Mouse (Mus musculus) left cerebral cortex, postnatal 14 days (tissue): Measurements from ENCODE around the gene Gm17655. TPM values are rescaled to one million over a fixed set of nuclear protein-coding genes. Genes with fewer than 3 reads are reported as not detected.
A peak's percentile ranks its signal among the peaks of the same experiment; 100 is the strongest.
"Not testable (repeated sequence)": the region's sequence is repeated elsewhere in the genome, so short reads cannot be mapped to it uniquely, and the experiment has no call there.

ENCODE experiments used
- DNase-seq, 2 experiments: peaks; one replicate each; pipeline ENCODE4 v3.0.0; 2021 to 2022; ENCODE audit warnings: low spot score in 2 of 2, mixed read lengths in 1 of 2
- intact Hi-C: fragments of 180-260 bp; cut with DNase I; formaldehyde crosslinking; loops from one replicate; pipeline ENCODE4 v1.15.1; 2025
- total RNA-seq, 2 experiments: library from RNA; stranded (reverse); gene quantifications; 2 replicates each; pipeline ENCODE4 v1.2.3; 2021

Gm17655 gene
- total RNA-seq, 2 experiments from 2014 or later, result 4.2 to 10.7 TPM

- DNase-seq, result no peak
- intact Hi-C loops, result loop anchor here (5.0 kb wide), 1 partner anchor 38 kb away; no protein-coding TSS in a partner anchor
Measured at GRCm38 (mm10) chr5:110094847-110095213, 22.5 kb upstream of the Gm17655 start.

GRCm38 (mm10) chr5:110094030-110094846, 21.9 kb upstream of the Gm17655 start, which contains the start of gene Gm35315:
Gene Gm35315 (minus strand): TSS chr5:110094420.
- DNase-seq, result peak; percentile 89 to 92
- intact Hi-C loops, result loop anchor here (5.0 kb wide), 1 partner anchor 37 kb away; no protein-coding TSS in a partner anchor

DNA sequence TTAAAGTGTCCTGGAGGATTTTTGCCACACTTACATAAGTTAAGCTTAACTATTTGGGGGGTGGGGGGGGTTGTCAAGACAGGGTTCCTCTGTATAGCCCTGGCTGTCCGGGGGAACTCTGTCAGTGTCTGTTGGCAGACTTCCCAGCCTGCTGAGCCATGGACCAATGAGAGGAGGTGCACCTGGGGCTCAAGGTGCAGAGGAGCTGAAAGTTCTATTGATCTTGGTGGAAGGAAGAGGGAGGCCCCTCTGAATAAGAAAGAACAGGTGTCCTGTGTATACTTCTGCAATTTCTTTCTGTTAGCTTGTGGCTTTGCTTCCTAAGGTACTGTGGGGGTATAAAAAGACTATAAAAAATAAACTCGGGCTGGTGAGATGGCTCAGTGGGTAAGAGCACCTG, 19.2 kb upstream of the Gm17655 start:
- intact Hi-C loops, result loop anchor here (5.0 kb wide), 1 partner anchor 34 kb away; no protein-coding TSS in a partner anchor
- DNase-seq, result no peak

DNA sequence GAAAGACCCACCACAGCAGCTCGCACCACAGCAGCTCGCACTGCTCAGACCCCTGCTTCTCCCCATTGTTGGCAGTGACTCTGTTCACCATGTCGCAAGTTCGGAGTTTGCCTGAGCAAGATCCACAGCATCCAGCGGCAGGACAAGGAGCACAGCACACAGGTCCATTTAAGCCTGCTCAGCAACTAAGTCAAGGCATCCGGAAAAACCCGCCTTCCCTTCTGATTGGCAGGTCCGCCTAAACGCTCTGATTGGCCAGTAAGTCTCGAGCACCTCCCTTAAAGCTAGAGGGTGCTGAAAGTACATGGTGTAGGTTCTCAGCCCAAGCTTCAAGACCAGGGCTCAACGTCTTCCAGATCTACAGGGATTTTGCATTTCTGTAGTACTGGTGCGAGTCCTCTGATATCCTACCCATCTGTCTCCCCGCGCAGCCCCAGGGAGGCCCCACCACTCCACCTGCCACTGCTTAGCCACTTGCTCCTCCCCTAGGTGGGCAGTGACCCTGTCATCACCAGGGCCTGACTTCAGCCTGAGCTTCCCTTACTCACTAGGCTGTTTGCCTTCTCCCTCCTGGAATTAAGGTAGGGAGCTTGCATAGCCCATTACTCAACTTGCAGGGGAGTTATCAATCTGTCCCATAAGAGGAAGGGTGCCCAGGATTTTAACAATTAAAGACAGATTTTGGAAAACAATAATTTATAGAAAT, 14.0 kb upstream of the Gm17655 start:
- intact Hi-C loops, result no loop called here
- DNase-seq, result no peak

DNA sequence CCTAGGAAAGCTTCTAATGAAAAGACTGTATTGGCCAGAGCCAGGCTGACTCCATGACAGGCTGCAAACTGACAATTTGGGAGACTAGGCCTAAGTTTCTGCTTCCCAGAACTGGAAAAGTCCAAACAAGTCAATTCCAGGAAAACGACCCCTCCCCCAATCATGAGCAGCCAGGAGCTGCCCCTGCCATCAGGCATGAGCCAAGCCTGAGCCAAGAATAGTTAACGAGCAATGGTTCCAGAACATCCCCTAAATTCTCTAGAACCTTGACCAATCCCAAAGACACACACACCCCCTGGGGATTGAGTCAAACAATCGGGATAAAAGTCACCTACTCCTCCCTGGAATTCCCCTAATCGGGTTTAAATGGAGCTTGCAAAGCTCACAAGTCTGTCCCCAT, 10.6 kb upstream of the Gm17655 start:
- DNase-seq, result no peak
- intact Hi-C loops, result no loop called here

DNA sequence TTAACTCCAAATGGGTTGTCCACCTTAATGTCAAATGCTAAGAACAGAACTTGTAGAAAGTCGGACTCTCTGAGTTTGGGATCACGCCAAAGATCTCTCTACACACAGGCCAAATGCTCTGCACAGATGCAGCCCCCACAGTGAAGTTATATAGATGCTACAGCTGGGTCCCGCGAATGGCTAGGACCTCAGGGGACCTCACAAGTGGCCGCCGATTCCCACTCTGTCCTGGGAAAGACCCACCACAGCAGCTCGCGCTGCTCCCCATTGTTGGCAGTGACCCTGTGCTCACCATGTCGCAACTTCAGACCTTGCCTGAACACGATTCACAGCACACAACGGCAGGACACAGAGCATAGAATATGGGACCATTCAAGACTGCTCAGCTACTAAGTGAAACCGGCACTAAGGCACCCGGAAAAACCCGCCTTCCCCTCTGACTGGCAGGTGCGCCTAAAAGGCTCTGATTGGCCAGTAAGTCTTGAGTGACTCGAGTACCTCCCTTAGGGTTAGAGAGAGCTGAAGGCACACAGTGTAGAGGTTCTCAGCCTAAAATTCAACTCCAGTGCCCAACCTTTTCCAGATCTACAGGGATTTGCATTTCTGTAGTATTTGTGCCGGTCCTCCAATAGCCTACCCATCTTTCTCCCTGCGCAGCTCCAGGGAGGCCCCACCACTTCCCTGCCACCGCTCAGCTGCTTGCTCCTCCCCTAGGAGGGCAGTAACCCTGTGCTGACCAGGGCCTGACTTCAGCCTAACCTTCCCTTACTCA, 14.5 kb downstream of the Gm17655 start:
- DNase-seq, result peak; percentile 82 to 87
- intact Hi-C loops, result loop anchor here (5.0 kb wide), 1 partner anchor 34 kb away; the partner anchor contains the start of gene Gm35315

DNA sequence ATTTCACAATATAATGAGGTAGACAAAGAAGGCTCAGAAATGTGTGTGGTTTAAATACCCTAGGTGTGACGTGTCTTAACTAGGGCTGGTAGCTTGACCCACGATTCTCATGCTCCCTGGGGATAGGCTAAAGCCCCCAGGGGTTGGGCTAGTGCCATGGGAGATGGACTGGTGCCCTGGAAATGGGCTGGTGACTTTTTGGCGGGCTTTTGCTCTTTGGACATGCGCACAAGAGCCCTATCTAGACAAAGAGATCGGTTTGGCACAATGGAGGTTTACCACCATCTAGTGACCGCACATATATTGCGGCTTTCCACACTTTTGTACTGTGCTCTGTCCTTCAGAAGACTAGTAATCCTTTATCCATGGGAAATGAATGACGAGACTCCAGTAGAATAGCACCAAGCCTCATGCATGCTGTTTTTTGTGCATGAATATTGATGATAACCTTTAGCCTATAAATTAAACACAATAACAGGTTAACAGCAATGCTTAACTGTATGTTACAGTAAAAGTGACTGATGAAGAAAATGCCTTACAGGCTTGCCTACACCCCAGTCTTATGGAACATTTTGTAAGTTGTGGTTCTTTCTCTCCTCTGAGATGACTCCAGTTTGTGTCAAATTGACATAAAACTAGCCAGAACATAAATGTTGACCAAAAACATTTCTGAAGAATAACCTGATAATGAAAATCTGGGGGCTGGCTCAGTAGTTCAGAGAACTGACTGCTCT, 48.5 kb downstream of the Gm17655 start:
- intact Hi-C loops, result loop anchor here (10.0 kb wide), 1 partner anchor 419 kb away; no protein-coding TSS in a partner anchor
- peak; percentile 59 to 70 for DNase-seq

DNA sequence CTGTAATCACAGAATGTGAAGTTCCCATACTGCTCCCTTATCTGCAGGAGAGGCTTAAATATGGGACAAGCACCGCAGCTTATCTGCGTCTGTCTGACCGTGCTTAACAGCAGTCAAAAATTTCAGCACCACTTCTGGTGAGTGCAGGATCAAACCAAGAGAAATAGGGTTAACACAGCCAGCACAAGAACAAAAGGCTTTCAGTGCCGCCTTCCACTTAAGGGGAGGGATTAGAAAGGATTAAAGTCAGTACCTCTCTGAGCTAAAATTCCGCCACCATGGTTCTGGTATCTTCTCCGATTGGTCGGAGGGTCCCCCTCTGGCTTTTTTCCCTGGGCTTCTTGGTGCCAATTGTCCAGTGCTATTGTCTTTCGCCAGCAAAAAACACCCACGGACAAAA, 49.0 kb downstream of the Gm17655 start:
- no peak for DNase-seq
- intact Hi-C loops, result loop anchor here (10.0 kb wide), 1 partner anchor 418 kb away; no protein-coding TSS in a partner anchor

- intact Hi-C loops, DNase-seq: not testable (repeated sequence)
Measured at GRCm38 (mm10) chr5:110015775-110016174, 56.5 kb downstream of the Gm17655 start.

Other genes starting within 250 kb of the Gm17655 start
- 10 to 100 TPM; 35.7 to 37.1 TPM for gene Gm15446, start 149.1 kb downstream of the Gm17655 start, total RNA-seq
- 10 to 100 TPM; 43.9 to 55.7 TPM for gene Zfp932, start 76.0 kb downstream of the Gm17655 start, total RNA-seq
- under 1 TPM; 0.42 to 0.53 TPM for gene Gm35315, start 21.9 kb upstream of the Gm17655 start, total RNA-seq
- gene Plcxd1, start 27.5 kb upstream of the Gm17655 start, total RNA-seq, result 1 to 10 TPM; 8.6 to 8.7 TPM
- gene Gtpbp6, start 35.7 kb upstream of the Gm17655 start, total RNA-seq, result 10 to 100 TPM; 84.2 to 85.4 TPM
- 10 to 100 TPM; 15.7 to 17.3 TPM for gene Zfp605, start 37.6 kb upstream of the Gm17655 start, total RNA-seq
- gene Chfr, start 63.3 kb upstream of the Gm17655 start, total RNA-seq, result 10 to 100 TPM; 59.7 to 69.1 TPM
- gene Golga3, start 104.2 kb upstream of the Gm17655 start, total RNA-seq, result 10 to 100 TPM; 38.5 to 44.6 TPM
- 10 to 100 TPM; 28.7 to 29.5 TPM for gene Ankle2, start 158.5 kb upstream of the Gm17655 start, total RNA-seq
- gene Pgam5, start 197.4 kb upstream of the Gm17655 start, total RNA-seq, result 10 to 100 TPM; 63.9 to 71.6 TPM
- gene Pxmp2, start 213.7 kb upstream of the Gm17655 start, total RNA-seq, result 1 to 10 TPM; 4.7 to 6.2 TPM
- gene Pole, start 213.8 kb upstream of the Gm17655 start, total RNA-seq, result 1 to 10 TPM; 1.3 to 2.5 TPM